Mouse (Mus musculus): ENCODE results near the gene Itsn1.

GRCm38 (mm10) chr16:91848906-91849603 is 120.0 kb downstream of the Itsn1 start:
- no peak for TF ChIP-seq CTCF (IDR thresholded peaks at IDR 0.05; ENCODE audit: insufficient read depth, low read length)
- no peak for TF ChIP-seq POLR2A (IDR thresholded peaks at IDR 0.05; ENCODE audit: borderline replicate concordance, extremely low read depth, low read depth, low read length)
